Mouse (Mus musculus) embryonic facial prominence, embryonic 13.5 days (tissue): Measurements from ENCODE around the gene Lrrk1. TPM values are rescaled to one million over a fixed set of nuclear protein-coding genes. Genes with fewer than 3 reads are reported as not detected.
A peak's percentile ranks its signal among the peaks of the same experiment; 100 is the strongest.

Experiments
- ATAC-seq: fragments of 200-750 bp; cut with Nextera tagmentation; 2 replicates; pipeline ENCODE4 v1.8.0; 2017; ENCODE audit warnings: low read depth; ENCODE audit not compliant: insufficient number of reproducible peaks, insufficient read depth, low FRiP score, low TSS enrichment
- H3K27ac ChIP-seq: fragments of 300-500 bp; sonication (generic); 2 replicates; pipeline ENCODE4 v1.5.1; 2015; ENCODE audit warnings: moderate library complexity, mild to moderate bottlenecking, inconsistent platforms
- H3K27me3 ChIP-seq: fragments of 300-500 bp; sonication (generic); 2 replicates; pipeline ENCODE4 v1.6.1; 2015; ENCODE audit warnings: mild to moderate bottlenecking, inconsistent platforms
- H3K36me3 ChIP-seq: fragments of 300-500 bp; sonication (generic); 2 replicates; pipeline ENCODE4 v1.6.1; 2015; ENCODE audit warnings: mild to moderate bottlenecking, inconsistent platforms
- H3K4me1 ChIP-seq: fragments of 300-500 bp; sonication (generic); 2 replicates; pipeline ENCODE4 v1.6.1; 2015; ENCODE audit warnings: inconsistent platforms
- H3K4me2 ChIP-seq: fragments of 300-500 bp; sonication (generic); 2 replicates; pipeline ENCODE4 v1.6.1; 2015; ENCODE audit warnings: moderate library complexity, mild to moderate bottlenecking, inconsistent platforms
- H3K4me3 ChIP-seq: fragments of 300-500 bp; sonication (generic); 2 replicates; pipeline ENCODE4 v1.5.1; 2015; ENCODE audit warnings: mild to moderate bottlenecking, inconsistent platforms
- H3K9ac ChIP-seq: fragments of 300-500 bp; sonication (generic); 2 replicates; pipeline ENCODE4 v1.6.1; 2015; ENCODE audit warnings: mild to moderate bottlenecking, inconsistent platforms
- H3K9me3 ChIP-seq: fragments of 300-500 bp; sonication (generic); 2 replicates; pipeline ENCODE4 v1.6.1; 2016; ENCODE audit warnings: inconsistent platforms
- WGBS: fragments of 180-500 bp; shearing (Covaris S2); methylation state at CpG from one replicate; pipeline ENCODE4 v1.1.7; 2015; ENCODE audit warnings: mixed read lengths; 5-methylcytosine and 5-hydroxymethylcytosine counted together
- polyA plus RNA-seq: library from polyadenylated mRNA; unstranded; fragments of >200 nt; fragmentation: Nextera tagmentation; extraction: Ambion mirVana; gene quantifications from 2 replicates; pipeline ENCODE4 v1.2.1, GENCODE M21; 2015

Lrrk1 gene
- polyA plus RNA-seq, 1 experiment from 2014 or later, result 15.8 TPM

DNA sequence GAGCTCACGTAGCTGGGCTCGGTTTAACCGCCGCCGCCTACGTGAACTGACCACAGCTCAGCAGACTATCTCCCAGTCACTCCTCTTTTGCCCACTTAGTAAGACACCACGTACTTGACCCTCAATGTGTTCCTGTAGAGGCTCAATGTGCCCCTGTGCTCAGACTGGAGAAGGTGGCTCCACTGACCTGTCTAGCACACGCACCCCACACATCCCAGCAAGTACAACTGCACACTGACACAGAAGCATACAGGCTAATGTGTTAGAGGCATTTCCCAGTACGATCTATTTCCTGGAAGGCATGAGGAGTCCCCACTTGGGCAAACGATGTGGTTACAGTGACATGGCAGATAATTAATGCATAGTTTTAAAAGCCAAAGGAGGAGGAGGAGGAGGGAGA lies 11.6 kb downstream of the Lrrk1 start:
- no peak for ATAC-seq
- H3K36me3 ChIP-seq, result no peaks in the 10 kb centered on the region
- no peak overlapping the region for H3K4me3 ChIP-seq
- H3K4me2 ChIP-seq, result peak overlapping the region; percentile 12
- peaks cover 9% of the 10 kb centered on the region for H3K4me1 ChIP-seq
- H3K9ac ChIP-seq, result no peak overlapping the region
- H3K27me3 ChIP-seq, result no peaks in the 10 kb centered on the region
- no peaks in the 10 kb centered on the region for H3K9me3 ChIP-seq
- WGBS, result 79% methylated on average over 10 of the region's 10 CpGs
- H3K27ac ChIP-seq, result peak overlapping the region; percentile 49

DNA sequence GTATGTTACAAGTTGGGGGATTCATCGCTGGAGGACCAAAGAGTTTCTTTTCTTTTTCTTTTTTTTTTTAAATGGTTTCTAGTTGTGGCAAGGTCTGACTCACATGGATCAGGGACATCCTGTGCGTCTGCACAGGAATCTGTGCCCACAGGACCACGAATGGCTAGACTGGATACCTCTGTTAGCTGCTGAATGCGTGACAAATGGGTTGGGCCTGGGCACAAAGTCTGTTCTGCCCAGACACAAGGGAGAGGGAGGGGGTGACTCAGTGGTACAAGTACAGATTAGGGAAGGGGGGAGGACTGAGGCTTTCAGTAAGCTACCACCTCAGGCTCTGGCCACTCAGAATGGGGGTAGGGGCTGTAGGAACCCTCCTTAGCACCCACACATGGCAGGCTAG lies 12.4 kb downstream of the Lrrk1 start:
- H3K36me3 ChIP-seq, result no peaks in the 10 kb centered on the region
- H3K9ac ChIP-seq, result no peak overlapping the region
- H3K4me1 ChIP-seq, result peaks cover 11% of the 10 kb centered on the region
- no peak for ATAC-seq
- no peak overlapping the region for H3K4me3 ChIP-seq
- H3K9me3 ChIP-seq, result no peaks in the 10 kb centered on the region
- H3K27me3 ChIP-seq, result no peaks in the 10 kb centered on the region
- peak overlapping the region; percentile 49; the same call in 1 of the 2 replicates for H3K27ac ChIP-seq
- H3K4me2 ChIP-seq, result 0 out of 2 replicates have a peak overlapping the region, but pooled peaks have one; percentile 12
- WGBS, result 64% methylated on average over 4 of the region's 4 CpGs

DNA sequence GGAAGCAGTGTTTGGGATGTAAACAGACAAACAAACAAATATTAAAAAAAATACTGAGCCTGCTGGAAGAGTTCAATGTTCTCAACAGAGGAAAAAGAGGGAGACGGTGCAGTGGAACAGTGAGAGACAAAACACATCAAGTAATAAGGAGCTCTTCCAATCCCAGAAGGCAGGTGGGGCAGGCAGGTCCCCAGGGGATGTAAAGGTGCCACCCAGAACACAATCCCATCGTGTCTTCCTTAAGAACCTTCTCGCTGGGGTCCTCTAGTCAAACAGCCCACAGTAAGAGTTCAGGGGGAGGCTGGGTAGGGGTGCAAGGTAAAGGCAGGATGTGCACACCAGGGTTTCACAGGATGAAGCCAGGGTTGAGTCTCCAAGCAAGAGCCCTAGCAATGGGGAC lies 14.8 kb downstream of the Lrrk1 start:
- H3K27ac ChIP-seq, result no peak overlapping the region
- H3K36me3 ChIP-seq, result no peaks in the 10 kb centered on the region
- no peak overlapping the region for H3K4me3 ChIP-seq
- no peaks in the 10 kb centered on the region for H3K27me3 ChIP-seq
- no peak overlapping the region for H3K9ac ChIP-seq
- WGBS, result 78% methylated on average over 3 of the region's 3 CpGs
- no peaks in the 10 kb centered on the region for H3K9me3 ChIP-seq
- no peak for ATAC-seq
- H3K4me1 ChIP-seq, result peaks cover 14% of the 10 kb centered on the region
- H3K4me2 ChIP-seq, result no peak overlapping the region

DNA sequence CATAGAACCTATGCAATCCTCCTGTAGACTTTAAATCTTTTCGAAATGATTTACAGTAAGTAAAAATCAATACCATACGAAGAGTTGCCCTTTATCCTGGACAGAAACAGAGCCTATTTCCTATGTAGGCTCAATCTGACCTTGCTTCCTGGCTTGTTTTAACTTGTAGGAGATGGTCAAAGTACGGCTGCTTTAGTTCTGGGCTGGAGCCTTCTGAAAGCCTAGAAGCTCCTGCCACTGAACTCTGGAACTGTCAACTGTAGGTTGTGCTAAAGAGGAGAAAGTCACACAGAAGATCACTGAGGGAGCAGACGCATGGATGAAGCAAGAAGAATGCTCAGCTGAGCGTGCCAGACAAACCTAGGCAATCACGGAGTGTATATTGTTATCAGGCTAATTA lies 17.2 kb downstream of the Lrrk1 start:
- WGBS, result 81% methylated on average over 6 of the region's 6 CpGs
- no peak overlapping the region for H3K4me2 ChIP-seq
- no peak overlapping the region for H3K4me3 ChIP-seq
- no peaks in the 10 kb centered on the region for H3K9me3 ChIP-seq
- H3K27ac ChIP-seq, result no peak overlapping the region
- no peaks in the 10 kb centered on the region for H3K27me3 ChIP-seq
- no peak overlapping the region for H3K9ac ChIP-seq
- no peak for ATAC-seq
- H3K36me3 ChIP-seq, result no peaks in the 10 kb centered on the region
- peaks cover 10% of the 10 kb centered on the region for H3K4me1 ChIP-seq

DNA sequence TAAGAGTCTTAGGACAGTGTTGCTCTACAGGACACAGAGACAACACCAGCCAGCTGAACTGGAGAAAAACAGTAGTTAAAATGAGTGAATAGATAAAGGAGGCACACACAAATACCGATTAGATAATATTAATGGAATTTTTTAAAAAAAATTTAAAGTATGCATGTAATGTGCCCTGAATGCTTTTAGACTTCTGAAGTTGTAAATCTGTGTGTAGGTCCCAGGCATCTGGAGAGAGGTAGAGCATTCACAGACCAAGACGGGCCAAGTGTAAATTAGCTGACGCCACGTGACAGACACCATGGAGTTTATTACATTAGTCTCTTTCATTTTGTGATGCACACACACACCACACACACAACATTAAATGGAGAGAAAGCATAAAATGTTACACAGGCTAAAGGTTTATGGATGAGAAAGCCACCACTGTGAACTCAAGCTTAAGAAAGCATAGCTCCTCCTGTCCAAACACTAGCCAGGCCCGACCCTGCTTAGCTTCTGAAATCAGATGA lies 18.2 kb downstream of the Lrrk1 start:
- H3K9me3 ChIP-seq, result no peaks in the 10 kb centered on the region
- H3K27ac ChIP-seq, result no peak overlapping the region; the same call in 1 of the 2 replicates
- WGBS, result 64% methylated on average over 5 of the region's 5 CpGs
- H3K27me3 ChIP-seq, result no peaks in the 10 kb centered on the region
- H3K36me3 ChIP-seq, result no peaks in the 10 kb centered on the region
- no peak overlapping the region for H3K4me3 ChIP-seq
- ATAC-seq, result no peak
- peaks cover 12% of the 10 kb centered on the region for H3K4me1 ChIP-seq
- H3K4me2 ChIP-seq, result no peak overlapping the region
- no peak overlapping the region for H3K9ac ChIP-seq

DNA sequence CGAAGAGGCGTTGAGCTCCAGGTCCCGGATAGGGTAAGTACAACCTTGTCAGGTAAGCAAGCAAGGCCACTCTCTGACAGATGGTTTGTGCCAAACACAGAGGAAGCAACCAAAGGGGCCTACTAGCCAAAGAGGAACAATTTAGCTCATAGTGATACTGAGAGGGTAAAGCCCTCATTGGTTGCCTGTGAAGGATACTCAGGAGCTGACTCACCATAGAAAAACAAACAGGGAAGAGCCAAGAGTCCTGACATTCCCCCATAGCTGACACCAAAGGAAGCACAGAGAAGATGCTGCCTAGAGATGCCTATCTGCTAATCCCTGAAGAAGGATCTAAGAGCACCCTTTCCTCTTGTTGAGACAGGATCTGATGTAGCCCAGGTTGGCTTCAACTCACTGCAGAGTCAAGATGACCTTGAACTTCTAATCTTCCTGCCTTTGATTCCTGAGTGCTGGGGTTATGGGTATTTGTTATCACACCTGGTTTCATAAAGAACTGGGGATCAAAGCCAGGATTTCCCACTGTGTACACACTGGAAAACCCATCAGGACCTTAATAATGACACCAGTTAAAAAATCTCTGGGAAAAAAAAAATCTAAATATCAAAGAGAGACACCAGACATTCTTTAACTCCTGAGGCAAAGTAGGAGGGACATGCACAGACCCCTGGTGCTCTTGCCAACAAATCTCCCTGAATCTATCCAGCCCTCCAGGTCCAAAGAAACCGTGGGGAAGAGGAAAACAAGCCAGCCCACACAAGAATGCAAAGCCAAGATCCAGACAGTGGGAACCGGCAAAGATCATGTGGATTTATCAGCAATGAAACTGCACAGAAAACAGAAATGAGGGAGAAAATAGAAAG lies 18.8 kb downstream of the Lrrk1 start:
- Histone ChIP-seq H3K36me3 (no peaks in the 10 kb centered on the region), H3K27ac (no peak overlapping the region)
- WGBS, result 73% methylated on average over 5 of the region's 5 CpGs

DNA sequence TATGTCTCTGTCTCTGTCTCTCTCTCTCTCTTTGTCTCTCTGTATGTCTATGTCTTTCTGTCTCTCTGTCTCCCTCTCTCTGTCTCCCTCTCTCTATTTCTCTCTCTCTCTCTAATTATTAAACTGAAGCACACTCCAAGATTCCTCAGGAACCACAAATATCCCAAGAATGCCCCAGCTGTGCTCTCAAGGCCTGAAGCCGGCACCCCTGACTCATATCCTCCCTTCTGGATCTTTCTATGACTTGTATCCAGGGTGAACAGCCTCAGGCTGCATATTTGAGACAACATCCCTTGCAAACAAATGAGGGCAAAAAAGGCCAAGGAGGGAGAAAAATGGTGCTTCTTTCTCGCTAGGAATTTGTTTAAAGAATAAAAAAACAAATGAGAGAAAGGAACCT lies 22.2 kb downstream of the Lrrk1 start, which contains the start of gene Gm10974:
TSS of gene Gm10974 (plus strand) at position 2 of the 400 bp plus-strand sequence.
- no peaks in the 10 kb centered on the region for H3K27me3 ChIP-seq
- no peak within 1 kb of the TSS for H3K4me3 ChIP-seq
- H3K27ac ChIP-seq, result 0 out of 2 replicates have a peak within 1 kb of the TSS, but pooled peaks have one; percentile 17
- H3K36me3 ChIP-seq, result 0 out of 2 replicates have a peak, but pooled peaks cover 4% of the 10 kb centered on the region
- WGBS, result 17% methylated on average over 2 of the region's 2 CpGs
- H3K4me2 ChIP-seq, result no peak within 1 kb of the TSS
- peaks cover 10% of the 10 kb centered on the region for H3K4me1 ChIP-seq
- no peak for ATAC-seq
- peaks cover 12% of the 10 kb centered on the region for H3K9me3 ChIP-seq
- H3K9ac ChIP-seq, result no peak within 1 kb of the TSS

More for the DNA sequence above, 18.8 kb downstream of the Lrrk1 start:
- no peak overlapping the region for H3K4me3 ChIP-seq
- peaks cover 12% of the 10 kb centered on the region for H3K4me1 ChIP-seq
- no peaks in the 10 kb centered on the region for H3K9me3 ChIP-seq
- H3K27me3 ChIP-seq, result no peaks in the 10 kb centered on the region
- H3K4me2 ChIP-seq, result no peak overlapping the region
- no peak overlapping the region for H3K9ac ChIP-seq
- ATAC-seq, result no peak

DNA sequence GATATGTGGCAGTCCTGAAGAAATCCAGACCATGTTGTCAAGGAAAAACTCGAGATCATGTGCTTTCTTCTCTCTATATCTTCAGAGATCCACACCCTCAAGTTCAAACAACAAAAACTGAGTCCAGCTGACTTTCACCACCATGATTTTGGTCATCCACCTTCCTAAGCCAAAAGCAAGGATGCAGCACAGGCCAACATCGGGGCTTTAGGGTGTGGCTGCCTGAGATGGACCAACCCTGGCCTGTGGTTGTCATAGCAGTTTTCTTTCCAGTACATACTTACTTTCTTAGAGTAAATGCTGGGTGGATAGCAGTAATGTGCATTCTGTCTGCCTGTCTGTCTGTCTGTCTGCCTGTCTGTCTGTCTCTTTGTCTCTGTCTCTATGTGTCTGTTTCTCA lies 22.7 kb downstream of the Lrrk1 start:
- peaks cover 12% of the 10 kb centered on the region for H3K9me3 ChIP-seq
- no peak overlapping the region for H3K4me3 ChIP-seq
- H3K36me3 ChIP-seq, result peaks cover 7% of the 10 kb centered on the region
- no peaks in the 10 kb centered on the region for H3K27me3 ChIP-seq
- 0 out of 2 replicates have a peak overlapping the region, but pooled peaks have one; percentile 17 for H3K27ac ChIP-seq
- no peak for ATAC-seq
- WGBS, result 72% methylated on average over 2 of the region's 2 CpGs
- peaks cover 9% of the 10 kb centered on the region for H3K4me1 ChIP-seq
- no peak overlapping the region for H3K4me2 ChIP-seq
- no peak overlapping the region for H3K9ac ChIP-seq

DNA sequence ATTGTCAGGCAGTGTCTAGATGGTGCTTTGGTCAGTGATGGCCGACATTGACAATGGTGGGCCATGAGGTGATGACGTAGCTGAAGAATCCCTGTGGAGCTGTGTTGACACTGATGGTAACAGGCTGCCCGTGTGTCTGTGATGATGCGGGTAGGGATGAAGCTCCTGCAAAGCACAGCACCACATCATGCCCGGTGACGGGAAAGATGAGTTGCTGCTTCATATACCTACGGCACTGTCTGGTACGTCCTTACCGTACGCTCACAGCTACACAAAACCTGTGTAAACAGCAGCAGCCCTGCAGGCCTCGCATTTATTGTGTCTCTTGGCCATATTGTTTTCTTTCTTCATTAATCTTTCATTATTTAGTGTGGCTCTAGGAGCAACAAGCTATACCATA lies 23.7 kb downstream of the Lrrk1 start:
- H3K4me3 ChIP-seq, result no peak overlapping the region
- no peak overlapping the region for H3K9ac ChIP-seq
- WGBS, result 93% methylated on average over 11 of the region's 11 CpGs
- H3K36me3 ChIP-seq, result peaks cover 16% of the 10 kb centered on the region
- no peak overlapping the region for H3K4me2 ChIP-seq
- H3K4me1 ChIP-seq, result peaks cover 7% of the 10 kb centered on the region
- no peaks in the 10 kb centered on the region for H3K27me3 ChIP-seq
- no peak overlapping the region for H3K27ac ChIP-seq
- peaks cover 12% of the 10 kb centered on the region for H3K9me3 ChIP-seq
- no peak for ATAC-seq

DNA sequence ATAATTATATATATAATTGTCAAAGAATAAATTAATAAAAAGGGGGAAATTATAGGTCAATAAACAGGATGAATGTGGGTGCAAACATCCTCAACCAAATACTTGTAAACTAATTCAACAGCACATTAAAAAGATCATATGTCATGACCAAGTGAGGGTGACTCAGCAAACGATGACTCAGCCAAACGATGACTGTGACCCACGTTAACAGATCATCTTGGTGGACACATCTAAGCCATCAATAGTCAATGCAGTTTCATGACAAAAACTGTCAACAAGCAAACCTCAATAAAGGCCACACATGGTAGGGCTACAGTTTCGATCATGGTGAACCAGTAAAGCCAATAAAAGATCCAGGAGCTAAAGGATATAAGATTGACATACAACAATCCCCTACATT lies 29.1 kb downstream of the Lrrk1 start:
- ATAC-seq, result no peak
- Histone ChIP-seq H3K4me3 (no peak overlapping the region), H3K4me1 (no peaks in the 10 kb centered on the region), H3K27ac (no peak overlapping the region), H3K9ac (no peak overlapping the region), H3K27me3 (no peaks in the 10 kb centered on the region), H3K36me3 (peaks cover 18% of the 10 kb centered on the region), H3K9me3 (peaks cover 12% of the 10 kb centered on the region), H3K4me2 (no peak overlapping the region)
- WGBS, result 83% methylated on average over 4 of the region's 4 CpGs

DNA sequence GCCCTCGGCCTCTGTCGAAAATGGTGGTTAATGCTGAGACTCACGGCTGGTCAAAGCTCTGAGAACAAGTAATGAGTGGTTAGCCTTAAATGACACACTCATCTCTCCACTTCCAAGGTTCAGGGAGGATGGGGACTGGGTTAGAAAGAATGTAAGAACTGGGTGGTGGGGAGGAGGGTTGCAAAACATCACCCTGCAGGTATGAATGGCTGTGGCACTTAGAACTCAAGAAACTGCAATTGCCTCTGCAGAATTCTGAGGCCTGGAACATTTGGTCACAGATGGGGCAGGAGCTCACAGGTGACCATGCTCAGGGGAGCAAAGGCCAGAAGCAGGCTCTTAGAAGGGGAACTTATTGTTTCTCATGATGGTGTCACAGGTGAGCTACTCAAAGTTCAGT lies 29.7 kb downstream of the Lrrk1 start:
- Histone ChIP-seq H3K4me1 (no peaks in the 10 kb centered on the region), H3K27me3 (no peaks in the 10 kb centered on the region), H3K9me3 (peaks cover 12% of the 10 kb centered on the region), H3K36me3 (peaks cover 18% of the 10 kb centered on the region), H3K4me2 (no peak overlapping the region), H3K27ac (no peak overlapping the region), H3K4me3 (no peak overlapping the region), H3K9ac (no peak overlapping the region)
- 91% methylated on average over 3 of the region's 3 CpGs for WGBS
- ATAC-seq, result no peak
